Mouse (Mus musculus) CH12.LX (cell line): ENCODE results near the gene Sfxn3.

Source experiments
- CTCF ChIP-seq, 2 experiments: IDR thresholded peaks in 1 of 2; conservative IDR thresholded peaks in 1 of 2; 2 replicates each; pipeline ENCODE4 v1.5.1; 2011 to 2012; ENCODE audit warnings: low read depth in 2 of 2, low read length in 2 of 2, improper control_type of control experiment in 1 of 2, inconsistent platforms in 1 of 2, mild to moderate bottlenecking in 1 of 2, moderate library complexity in 1 of 2
- MAFK ChIP-seq: IDR thresholded peaks from 2 replicates; pipeline ENCODE4 v1.6.1; 2011; ENCODE audit warnings: low read length, improper control_type of control experiment; ENCODE audit not compliant: insufficient replicate concordance

DNA sequence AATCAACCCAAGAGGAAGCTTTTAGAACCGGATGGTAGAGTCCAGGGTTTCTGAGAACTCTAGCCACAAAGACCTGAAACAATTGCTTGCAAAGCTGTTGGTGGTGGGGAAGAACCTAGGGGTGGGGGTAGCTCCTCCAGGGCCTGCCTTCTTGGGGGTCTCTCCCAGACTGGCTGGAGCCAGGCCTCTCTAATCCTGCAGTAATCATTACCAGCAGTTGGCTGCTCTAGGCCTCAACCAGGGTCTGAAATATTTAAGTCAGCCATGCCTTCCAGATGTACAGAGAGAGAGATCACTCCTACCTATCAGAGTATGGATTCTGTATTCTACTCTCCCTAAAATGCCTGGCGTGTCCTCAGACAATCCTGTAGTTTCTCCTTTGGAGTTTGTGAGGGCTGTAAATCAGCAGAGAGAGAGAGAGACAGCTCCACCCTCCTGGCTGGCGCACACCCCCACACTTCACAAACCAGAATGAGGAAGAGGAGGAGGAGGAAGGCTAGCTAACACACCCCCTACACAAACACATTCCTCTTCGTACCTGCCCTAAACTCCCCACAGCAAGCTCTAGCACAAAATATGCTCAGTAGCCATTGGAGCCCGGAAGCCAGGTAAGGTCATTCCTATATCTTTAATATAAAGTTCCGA, 33.6 kb upstream of the Sfxn3 start:
- TF ChIP-seq CTCF (conservative IDR thresholded peaks at IDR 0.05 in 1 of 2, IDR thresholded peaks at IDR 0.05 in 1 of 2; ENCODE audit: low read depth in 2 of 2, low read length in 2 of 2) = no peak
- TF ChIP-seq MAFK = no peak
